Mouse (Mus musculus) megakaryocyte, embryonic 14.5 days (primary cell): ENCODE results near the gene Cln5.

Experiments used
- FLI1 ChIP-seq: IDR thresholded peaks from 2 replicates; pipeline ENCODE4 v1.6.1; 2012; ENCODE audit warnings: low read length, inconsistent platforms, mixed read lengths
- GATA1 ChIP-seq: IDR thresholded peaks from 3 replicates; pipeline ENCODE4 v1.6.1; 2012; ENCODE audit warnings: mixed read lengths, low read length, inconsistent platforms, borderline replicate concordance

- TF ChIP-seq GATA1, result no peak
- no peak for TF ChIP-seq FLI1
These were observed 36.3 kb downstream of the Cln5 start for GRCm38 (mm10) chr14:103106301-103106700.
